Mouse (Mus musculus) NIH3T3 (cell line): ENCODE results near the gene Bad.
"Not testable (repeated sequence)": the region's sequence is repeated elsewhere in the genome, so short reads cannot be mapped to it uniquely, and the experiment has no call there.

Experiments used
- DNase-seq: peaks from one replicate; pipeline ENCODE4 v3.0.0-alpha.2; 2012; ENCODE audit warnings: low read depth

The Bad gene

DNA sequence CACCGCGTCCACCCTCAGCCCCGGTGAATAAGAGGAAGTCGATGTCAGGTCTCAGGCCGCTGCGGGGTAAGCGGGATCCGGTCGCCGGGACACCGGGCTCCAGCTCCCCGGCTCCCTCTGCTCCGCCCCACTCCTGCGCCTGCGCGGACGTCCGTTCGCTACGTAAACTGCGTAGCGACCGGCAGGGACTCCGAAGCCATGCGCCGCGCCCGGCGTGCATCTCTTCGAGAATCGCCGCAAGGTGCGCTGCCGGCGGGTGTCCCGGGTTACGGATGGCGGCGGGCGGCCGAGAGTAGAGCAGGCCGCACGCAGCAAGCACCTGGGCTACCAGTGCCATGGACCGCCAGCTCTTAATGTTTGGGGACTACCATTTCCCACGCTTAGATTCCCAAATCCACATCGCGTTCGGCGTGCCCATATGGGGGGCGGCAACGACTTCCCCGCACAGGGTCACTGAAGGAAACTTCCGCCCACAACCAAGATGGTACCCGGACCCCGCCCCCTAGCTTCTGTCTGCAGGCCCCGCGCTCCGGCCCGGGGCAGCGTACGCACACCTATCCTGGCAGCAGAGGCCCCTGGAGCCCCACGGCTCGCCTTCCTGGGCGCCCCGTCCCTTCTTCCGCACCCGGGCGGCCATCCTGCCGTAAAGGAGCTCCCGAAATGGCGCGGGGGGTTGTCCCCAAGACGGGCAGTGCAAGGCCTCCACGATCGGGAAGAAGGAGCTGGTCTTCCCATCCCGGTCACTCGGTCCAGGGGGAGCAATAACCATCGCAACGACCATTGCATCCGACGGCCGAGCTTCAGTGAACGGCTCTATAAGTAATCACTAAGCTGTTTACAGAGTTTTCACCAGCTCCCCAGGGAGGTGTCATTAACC, at the start of gene Bad:
TSS of gene Bad (plus strand) at position 490 of the 877 bp plus-strand sequence.
- peak; percentile 98 for DNase-seq

DNA sequence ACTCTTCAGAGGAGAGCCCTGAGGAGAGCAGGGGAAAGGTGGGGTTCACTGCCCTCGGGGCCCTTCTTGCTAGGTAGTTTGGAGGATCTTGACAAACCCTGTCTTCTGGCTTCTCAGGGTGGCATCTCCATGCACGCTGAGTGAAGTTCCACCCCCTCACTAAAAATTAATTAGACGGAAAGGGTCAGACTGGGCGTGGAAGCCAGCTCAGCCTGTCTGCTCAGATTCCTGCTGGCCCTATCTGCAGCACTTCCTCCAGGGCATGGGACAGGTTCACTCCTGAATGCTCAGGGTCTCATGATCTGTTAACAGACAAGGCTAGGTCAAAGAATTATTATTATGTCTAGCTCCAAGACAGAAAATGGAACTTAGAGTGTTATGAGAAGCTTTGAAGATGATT, 49.1 kb upstream of the Bad start:
- DNase-seq: no peak

DNA sequence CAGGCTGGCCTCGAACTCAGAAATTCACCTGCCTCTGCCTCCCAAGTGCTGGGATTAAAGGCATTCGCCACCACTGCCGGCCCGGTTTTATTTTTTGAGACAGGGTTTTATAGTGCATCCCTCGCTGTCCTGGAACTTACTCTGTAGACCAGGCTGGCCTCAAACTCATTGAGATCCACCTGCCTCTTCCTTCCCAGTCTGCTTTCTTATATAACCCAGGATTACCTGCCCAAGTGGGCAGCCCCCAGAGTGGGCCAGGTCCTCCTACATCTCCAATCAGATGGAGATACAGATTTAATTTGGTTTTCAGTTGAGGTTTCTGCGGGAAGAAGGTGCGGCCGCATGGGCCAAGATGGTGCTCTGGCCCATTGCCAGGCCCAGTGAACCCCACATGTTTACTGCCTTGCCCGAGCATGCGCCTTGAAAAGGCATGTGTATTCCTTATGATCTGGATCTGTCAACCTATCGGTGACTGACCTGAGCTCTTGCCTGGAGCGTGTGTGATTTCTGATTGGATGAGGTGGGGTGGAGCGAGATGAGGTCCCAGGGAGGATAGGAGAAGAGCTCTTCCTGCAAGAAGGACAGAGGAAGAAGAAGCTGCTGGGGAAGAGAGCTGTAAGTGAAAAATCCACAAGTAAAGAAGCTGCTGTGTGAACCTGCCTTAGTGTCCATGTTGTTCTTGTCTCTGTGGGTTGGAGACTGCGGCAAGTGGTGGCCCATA, 47.8 kb upstream of the Bad start:
- DNase-seq: no peak

DNA sequence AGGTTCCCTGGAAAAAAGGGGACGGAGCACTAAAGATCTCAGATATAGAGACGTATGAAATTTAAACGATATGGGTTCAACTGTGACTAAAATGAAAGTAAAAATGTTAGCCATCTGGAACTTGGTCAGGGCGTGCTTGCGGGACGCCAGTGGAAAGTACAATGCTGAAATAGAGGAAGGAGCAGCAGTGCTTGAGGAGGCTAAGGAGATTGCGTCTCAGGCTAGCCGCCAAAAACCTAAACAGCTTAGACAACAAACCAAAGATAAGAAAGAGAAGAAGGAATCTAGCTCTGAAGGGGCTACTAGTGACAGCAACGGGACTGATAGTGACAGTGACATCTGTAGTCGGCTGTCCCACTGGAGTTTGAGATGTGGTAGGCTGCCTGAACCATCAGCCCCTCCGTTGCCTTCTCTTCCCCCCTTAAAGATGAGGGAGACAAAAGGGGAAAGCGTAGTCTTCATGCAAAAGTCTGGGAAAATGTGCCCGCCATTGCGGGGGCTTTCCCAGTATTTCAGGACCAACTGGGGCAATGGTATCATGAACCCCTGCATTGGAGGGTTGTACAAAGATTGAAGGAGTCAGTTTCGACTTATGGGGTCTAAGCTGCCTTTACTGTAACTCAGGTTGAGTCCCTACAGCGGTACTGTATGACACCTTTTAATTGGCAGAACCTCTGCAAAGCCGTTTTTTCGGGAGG, 45.9 kb upstream of the Bad start:
- DNase-seq: not testable (repeated sequence)

DNA sequence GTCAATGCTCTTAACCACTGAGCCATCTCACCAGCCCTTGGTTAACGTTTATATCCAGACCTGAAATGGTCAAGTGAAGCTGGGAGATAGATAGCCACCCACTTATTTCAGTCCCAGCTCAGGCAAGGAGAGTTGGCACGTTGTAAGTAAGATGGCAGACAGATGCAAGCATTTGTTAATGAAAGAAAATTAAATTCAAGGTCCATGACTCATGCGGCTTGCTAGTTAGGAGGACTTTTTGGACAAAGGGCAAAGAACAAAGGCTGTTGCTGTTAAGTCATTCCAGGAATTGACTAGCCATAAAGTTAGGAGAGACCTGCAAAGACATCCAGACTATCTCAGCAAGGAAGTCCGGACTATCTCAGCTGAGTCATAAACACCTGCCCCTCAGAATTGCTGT, 42.0 kb upstream of the Bad start:
- DNase-seq: no peak

DNA sequence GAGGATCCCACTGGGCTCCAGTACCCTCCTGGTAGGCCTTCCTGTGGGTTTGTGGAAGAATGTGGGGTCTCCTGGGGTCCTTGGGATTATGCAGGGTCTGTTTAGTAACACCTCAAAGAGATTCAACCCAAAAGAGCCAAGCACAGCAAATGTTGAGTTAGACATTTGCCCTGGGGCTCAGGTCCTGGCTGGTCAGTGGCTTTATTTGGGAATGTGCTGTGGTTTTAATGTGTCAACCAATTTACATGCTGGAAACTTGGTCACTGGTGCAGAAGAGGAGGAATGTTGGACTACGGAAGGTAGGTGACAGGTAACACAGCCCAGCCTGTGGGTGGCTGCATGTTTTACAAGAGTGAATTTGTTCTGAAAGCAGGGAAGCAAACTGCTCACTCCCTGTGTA, 38.6 kb upstream of the Bad start:
- DNase-seq: no peak

DNA sequence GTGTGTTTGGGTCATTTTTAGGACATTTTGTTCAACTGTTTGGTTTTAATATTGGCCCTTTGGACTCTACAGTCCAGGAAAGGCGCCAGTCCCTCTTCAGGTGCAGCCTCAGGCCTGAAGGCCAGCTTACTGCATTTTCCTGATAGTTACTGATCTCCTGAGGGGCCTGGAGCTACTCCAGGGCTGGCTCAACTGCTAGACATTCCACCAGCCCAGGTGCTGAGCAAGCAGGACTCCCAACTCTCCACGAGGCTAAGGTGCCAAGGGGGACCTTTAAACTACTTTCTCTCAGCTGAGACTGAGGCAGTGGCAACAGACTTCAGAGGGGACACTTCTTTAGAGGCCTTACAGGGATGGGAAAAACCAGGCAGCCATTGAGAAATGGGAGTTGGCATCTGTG, 36.8 kb upstream of the Bad start:
- DNase-seq: no peak

DNA sequence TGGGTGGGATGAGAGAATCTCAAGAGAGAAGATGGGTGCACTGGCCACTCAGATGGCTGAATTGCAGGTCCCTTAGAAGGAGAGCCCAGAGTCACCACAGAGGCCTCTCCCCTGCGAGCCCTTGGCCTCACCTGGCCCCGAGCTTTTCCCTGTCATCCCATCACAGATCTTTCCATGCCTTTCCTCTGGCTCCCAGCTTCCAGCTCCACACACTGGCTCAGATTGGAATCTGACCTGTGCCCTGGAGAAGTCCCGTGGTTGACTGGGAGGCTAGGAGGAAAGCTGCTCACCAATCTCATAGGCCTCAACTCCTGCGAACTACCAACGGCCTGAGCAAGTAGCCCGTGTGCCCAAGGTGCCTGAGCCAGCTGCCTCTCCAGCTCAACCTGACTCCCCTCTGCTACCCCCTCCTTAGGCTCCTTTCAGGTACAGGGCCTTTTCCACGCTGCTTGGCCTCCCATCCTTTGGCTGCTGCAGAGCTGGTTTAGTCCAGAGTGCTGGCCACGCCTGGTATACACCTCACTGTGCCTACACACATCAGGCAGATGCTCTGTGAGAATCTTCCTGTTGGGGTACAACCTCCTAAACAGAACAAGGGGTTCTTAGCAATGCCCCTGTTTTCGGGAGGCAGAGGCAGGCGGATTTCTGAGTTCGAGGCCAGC, 36.0 kb upstream of the Bad start:
- no peak for DNase-seq

DNA sequence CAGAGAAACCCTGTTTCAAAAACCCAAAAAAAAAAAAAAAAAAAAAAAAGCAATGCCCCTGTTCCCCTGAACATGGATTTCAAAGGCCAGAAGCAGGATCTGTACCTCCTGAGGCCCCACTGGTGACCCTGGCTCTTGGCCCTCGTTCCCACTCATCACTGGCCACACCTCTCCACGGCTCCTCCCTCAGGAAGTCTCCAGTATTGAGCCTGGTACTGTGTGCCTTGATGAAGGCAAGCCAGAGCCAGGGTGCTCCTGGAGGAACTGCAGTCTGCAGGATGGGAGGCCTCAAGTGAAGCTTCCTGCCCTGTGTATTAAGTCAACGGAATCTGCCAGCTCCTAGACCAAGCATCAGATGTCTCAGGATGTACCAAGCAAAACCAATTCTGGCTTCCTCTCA, 35.5 kb upstream of the Bad start:
- DNase-seq: no peak

DNA sequence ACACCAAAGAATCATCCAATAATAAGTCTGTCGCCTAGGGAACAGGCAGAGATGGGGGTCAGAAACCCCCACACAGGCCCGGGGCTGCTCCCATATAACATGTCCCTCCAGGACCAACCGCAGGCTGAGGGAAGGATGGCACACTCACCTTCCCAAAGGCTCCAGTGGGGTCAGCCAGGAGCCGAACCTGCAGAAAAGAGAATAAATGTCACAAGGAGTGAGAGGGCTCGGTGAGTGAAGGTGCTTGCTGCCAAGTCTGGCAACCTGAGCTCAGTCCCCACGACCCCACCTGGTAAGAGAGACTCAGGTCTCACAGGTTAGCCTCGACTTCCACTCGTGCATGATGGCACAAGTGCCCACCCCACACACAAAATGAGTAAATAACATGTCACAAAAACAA, 34.6 kb upstream of the Bad start:
- no peak for DNase-seq

DNA sequence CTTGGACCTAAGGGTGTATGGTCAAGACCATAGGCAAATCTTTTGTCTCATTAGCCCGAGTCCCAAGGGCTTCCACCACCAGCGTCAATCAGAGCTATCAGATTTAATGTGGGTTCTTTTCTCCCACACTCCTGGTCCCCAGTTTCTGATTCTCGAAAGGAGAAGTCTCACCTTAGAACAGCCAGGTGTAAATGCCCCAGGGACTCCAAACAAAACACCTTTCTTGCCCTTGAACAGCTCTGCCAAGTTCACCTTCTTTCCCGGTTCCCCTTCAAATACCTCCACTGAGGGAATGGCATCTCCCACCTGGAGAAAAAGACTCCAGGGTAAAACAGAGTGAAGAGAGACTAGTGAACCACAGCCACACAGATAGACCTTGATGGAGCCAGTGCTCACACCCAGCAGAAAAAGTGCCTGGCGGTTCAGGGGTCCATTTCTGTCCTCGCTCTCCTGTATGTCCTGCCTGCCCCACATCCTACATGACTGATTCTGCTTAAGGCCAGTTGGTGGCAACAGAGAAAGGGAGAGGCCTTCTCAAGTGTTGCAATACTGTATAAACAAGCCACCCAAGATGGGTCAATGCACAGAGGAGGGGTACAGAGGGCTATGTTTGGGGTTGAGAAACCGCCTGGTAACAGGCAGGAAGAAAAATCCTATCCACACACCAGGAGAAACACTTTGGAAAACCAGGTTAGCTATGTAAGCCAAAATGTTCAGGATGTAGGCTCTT, 33.7 kb upstream of the Bad start:
- DNase-seq: peak; percentile 53

DNA sequence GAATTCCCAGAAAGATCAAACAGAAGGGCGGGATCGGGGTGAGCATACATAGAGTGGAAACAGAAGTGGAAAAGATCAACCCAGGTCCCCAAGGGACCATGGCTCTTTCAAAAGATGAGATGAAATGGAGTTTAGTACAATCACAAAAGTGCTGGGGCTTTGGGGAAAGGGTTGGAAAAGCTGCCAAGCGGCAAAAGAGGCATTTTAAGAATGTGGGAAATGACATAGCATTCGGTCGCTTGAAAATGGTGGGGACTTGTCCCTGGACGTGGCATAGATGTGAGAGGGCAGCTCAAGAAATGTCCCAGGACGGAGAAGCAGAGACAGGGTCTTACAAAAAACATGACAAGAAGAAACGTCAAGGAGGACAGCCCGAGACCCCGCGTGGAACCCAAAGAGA, 32.6 kb upstream of the Bad start:
- peak; percentile 53 for DNase-seq

DNA sequence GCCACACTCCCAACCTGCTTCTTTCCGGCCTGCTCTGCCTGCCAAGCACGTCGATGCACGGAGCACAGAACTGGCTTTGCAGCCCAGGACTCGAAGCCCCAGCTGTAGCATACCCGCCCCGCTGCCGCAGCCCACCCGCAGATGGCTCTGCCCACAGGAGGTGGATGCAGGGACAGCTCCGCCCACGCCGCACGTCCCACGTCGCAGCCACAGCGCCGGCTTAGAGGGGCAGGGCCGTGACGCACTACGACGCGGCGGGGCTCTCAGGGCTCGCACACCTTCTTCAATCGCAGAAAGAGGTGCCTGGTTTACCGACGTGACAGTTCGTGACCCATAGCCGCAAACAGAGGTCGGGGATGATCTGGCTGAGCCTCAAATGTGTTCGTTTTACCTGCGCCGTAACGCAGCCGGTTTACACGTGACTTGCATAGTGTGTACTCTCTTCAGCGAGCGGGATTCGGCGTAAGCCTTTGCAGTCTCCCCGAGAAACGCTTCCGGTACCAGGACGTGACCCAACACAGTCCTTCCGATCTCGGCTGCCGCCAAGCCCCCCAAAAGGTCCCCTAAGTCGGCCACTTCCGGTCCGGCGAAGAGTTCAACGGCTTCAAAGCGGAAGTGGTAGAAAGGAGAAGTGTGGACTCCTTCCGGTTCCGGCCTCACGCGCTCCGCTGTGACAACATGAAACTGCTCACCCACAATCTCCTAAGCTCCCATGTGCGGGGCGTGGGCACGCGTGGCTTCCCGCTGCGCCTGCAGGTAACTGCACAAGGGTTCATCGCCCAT, 32.0 kb upstream of the Bad start, which contains the start of the genes Trmt112 and Prdx5:
TSS of gene Trmt112 (plus strand) at position 192 of the 783 bp plus-strand sequence.
TSS of gene Prdx5 (minus strand) at position 600 of the 783 bp plus-strand sequence.
- peak; percentile 96 for DNase-seq

DNA sequence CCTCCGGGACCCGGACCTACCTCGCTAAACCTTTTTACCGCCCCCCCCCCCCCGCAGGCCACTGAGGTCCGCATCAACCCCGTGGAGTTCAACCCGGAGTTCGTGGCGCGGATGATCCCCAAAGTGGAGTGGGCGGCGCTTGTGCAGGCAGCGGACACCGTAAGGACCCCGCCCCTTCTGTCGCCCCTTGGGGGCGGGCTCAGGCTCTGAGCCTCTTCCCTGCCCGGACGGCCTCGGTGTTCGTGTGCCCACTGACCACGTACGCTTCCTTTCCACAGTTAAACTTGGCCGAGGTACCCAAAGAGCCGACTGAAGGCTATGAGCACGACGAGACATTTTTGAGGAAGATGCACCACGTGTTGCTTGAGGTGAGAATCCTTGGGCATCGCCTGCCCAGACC, 31.4 kb upstream of the Bad start:
- peak; percentile 75 for DNase-seq

DNA sequence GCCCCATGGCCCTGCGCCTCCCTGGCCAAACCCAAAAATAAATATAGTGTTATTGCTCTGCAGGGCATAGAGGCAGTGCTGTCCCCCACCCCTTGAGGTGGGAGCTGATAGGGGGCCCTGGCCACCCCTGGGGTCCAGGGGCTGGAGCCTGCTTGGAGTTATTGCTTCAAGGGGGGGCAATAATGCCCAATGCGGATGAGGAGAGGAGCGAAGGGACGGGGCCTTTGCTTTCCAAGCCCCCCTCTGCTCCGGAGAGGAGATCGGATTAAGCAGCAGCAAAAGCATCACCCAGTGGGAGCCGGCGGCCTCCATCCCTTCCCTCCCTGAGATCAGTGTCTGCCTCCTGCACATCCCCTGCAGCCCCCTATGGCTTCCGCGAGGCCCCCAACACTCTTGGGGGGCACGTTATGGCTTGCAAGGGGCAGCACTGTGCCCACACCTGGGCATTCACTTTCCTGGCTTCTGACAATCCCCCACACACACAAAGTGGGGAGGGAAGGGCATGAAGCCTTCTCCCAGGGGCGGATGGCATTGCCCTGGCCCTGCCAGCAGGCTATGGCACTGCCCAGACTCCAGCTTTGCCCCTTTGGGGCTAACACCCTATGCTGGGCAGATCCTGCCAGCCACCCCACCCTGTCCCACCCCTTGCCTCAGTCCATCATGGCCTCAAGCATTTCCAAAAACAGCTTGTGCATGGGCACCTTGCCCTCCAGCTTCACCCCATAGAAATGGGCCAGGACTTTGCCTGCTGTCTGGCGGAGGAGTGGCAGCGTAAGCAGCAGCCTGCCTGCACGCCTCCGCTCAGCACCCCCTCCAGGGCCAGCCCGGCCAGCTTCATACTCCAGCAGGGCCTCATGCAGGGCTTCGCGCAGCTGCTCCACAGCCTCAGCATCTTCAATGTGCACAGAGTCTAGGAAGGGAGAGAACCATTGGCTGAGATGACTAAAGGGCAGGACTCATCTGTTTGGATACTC, 30.3 kb upstream of the Bad start:
- no peak for DNase-seq

DNA sequence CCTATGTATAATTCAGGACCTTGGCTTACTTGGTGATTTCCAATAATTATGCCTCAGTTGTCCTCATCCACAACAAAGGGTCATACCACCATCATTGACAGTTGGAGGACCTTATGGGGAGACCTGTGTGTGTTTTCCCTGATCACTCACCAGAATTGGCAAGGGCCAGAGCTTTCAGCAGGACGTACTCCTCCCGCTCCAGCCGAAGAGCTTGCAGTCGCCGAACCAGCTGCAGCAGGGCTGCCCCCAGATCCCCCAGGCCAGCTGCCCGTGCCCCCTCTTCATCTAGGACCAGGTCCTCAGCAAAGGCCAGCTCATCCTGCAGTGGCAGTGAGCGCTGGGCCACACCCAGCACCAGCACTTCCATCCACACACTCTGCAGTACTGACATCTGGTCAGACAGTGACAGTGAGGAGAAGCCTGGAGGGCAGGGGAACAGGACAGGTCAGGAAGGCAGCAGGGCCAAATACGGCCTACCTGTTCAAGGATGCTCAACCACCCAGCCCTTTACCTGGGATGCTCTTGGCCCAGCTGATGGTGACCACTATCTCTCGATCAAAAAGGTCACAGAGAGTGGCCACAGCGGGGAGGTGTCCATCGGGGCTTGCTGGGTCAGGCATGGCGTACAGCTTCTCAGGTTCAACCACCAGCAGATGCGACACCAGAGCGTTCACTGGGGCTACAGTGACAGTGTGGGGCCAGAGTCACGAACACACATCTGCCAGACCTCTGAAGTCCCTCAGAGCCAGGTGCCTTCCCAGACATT, 29.3 kb upstream of the Bad start:
- DNase-seq: no peak

DNA sequence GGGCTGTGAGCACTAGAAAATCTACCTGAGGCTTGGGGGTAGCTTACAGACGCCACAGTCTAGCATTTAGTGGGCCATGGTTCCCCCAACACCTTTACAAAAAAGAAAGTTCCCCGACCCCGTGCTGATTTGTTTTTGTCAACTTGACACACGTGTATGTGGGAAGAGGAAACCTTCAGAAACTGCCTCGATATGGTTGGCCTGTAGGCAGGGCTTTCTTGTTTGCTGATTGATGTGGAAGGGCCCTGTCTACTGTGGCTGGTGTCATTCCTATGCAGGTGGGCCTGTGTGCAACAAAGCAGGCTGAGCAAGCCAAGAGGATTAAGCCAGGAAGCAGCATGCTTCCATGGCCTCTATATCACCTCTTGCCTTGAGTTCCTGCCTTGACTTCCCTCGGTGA, 28.6 kb upstream of the Bad start:
- no peak for DNase-seq

DNA sequence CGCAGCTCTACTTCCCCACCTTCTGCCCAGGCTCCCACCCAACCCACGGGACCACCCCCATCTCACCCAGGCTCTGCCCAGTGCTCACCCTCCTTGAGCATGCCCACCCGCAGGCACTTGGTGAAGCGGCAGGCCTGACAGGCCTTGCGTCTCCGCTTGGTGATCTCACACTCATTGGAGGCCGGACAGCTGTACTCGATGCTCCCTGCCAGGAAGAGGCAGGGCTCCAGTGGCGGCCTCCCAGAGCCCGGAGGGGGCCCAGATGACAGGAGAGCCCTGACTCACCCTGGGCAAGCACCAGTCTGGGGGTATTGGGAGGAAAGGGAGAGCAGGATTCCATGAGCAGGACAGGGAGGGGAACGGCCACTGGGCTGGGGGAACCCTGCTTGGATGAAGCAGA, 27.7 kb upstream of the Bad start:
- no peak for DNase-seq

DNA sequence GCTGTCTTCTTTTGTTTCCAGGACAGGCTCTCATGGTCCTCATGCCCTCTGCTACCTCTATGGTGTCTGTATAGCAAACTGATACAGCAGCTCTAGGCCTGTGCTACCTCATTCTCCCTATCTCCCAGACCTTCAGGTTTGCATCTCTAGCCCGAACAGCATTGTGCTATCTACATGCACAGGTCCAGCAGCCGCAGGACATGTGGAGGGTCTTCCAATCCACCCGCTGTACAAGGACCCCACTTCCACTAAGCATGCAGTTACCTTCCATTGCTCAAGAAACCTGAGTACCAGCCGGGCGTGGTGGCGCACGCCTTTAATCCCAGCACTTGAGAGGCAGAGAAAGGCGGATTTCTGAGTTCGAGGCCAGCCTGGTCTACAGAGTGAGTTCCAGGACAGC, 27.1 kb upstream of the Bad start:
- DNase-seq: no peak
